Mouse (Mus musculus) 3134 (cell line): ENCODE data around the gene Th.

Source experiments
- DNase-seq: peaks from one replicate; pipeline ENCODE4 v3.0.0-alpha.2; 2011; ENCODE audit warnings: low spot score; ENCODE audit not compliant: insufficient read length; ENCODE audit errors: extremely low read depth

The Th gene

GRCm38 (mm10) chr7:142931028-142931427, at the start of gene Th:
Gene Th, minus strand, starts transcription at chr7:142931128.
- no peak for DNase-seq

DNA sequence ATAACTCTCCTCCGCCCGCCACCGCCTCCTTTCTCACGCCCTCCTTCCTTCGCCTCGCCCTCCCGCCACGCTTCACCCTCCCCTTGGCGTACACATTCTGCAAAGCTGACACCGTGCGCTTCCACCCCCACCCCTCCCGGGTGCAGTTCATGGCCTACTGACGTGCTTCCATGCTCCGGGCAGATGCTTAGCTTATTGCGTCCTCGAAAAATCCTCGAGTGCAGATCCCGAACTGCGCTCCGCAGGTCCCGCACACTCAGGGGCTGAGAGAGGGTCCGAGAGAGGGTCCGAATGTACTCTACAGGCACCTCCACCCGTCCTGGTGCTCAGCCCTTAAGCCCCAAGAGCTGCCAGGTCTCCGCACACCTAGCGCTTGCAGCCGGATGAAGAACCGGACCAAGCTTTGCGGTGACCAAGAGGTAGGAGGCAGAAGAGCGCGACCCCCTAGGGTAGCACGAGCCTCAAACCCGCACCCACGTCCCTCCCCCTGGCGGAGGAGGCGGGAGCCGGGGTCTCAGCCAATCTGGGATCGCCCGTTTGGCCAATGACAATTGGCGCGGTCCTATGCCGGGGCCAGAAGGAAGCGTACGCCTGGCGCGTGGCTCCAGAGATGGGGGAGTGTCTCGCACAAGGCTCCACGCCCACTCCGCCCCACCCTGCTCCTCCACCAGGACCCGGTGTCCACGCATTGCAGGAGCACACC, 38.0 kb upstream of the Th start, which contains the start of gene Ascl2:
Ascl2 (minus strand) TSS at position 456 of the 703 bp plus-strand sequence.
- no peak for DNase-seq

GRCm38 (mm10) chr7:142967884-142968808, 37.2 kb upstream of the Th start:
- no peak for DNase-seq

GRCm38 (mm10) chr7:142967414-142967883, 36.5 kb upstream of the Th start:
- no peak for DNase-seq

DNA sequence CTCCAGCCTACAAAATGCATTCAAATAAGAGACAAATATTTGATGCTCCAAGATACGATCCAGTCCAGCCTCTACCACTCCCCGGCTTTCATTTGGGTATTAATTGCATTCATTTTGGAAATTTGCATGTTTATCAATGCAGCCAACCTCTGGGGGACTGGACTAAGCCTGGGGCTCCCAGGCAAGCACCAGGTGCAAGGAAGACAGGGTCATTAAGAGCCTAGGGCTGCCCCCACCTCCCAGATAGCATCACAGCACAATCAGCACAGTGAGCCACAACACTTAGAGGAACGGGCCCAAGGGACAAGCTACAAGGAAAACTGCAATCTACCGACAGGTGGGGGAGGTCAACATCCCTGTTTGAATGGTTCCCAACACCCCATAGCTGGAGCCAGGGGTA, 28.8 kb upstream of the Th start:
- no peak for DNase-seq

GRCm38 (mm10) chr7:142958817-142959216, 27.9 kb upstream of the Th start:
- no peak for DNase-seq

- no peak for DNase-seq
Observed at GRCm38 (mm10) chr7:142956018-142956417, 25.1 kb upstream of the Th start.

DNA sequence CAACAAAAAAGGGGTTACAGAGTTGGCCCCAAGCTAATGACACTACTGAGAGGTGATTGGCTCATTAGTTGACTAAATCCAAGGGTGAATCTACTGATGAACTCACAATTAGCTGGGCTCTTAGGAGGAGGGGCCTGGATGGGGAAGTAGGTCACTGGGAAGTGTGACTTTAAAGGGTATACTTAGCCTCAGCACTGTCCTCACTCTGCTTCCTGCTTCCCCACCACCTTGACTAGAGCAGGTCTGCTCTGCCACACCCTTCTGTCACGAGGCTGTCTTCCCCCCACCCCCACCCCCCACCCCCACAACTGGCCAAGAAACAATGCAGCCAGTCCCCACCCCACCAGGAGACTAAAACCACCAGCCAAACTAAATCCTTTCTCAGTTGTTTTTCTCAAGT, 18.6 kb upstream of the Th start:
- no peak for DNase-seq

DNA sequence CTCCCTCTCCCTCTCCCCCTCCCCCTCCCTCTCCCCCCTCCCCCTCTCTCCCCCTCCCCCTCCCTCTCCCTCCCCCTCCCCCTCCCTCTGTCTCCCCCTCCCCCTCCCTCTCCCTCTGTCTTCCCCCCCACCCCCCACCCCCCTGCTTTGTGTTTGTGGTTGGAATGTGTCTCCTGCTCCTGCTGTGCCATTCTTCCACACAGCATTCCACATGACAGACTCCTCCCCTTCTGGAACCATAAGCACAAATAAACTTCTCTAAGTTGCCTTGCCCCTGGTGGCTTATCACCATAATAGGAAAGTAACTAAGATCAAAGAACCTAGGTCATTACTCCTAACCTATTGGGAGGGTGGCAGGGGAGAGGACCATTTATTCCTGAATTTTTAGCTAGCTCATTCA, 6.7 kb upstream of the Th start:
- no peak for DNase-seq

DNA sequence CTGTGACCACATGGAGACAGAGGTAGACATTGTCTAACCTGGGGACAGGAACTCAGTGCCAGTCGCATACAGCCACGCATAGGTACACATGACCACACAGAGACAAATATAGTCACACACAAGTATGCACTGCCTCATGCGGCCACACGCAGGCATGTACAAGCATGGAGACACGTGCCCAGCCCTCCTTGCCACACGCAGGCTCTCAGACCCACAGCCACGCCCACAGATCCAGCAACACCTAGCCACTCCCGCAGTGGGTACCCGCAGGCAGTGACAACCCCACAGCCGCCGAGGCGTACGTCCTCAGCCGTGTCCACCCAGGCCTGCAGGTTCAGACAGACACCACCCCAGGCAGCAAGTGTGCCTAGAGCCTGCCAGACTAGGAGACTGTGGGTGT, 4.8 kb upstream of the Th start:
- DNase-seq, result no peak

DNA sequence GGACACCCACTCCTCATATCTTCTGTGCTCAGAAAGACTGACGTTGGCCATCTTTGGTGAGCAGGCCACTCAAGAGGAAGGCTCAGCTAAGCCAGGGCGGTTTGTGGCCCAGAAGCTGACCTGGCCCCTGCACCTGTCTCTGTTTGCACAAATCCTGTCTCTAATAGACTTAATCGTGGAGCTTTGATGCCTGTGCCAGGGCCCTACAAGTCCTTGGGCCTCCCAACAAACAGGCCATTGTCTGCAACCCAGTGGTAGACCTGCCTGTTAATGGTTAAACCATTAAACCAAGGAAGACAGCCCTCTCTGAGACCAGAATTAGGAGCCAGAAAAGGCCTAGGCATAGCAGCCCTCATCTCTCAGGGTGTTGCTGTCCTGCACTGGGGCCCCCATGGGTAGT, 1.5 kb upstream of the Th start:
- DNase-seq, result no peak

DNA sequence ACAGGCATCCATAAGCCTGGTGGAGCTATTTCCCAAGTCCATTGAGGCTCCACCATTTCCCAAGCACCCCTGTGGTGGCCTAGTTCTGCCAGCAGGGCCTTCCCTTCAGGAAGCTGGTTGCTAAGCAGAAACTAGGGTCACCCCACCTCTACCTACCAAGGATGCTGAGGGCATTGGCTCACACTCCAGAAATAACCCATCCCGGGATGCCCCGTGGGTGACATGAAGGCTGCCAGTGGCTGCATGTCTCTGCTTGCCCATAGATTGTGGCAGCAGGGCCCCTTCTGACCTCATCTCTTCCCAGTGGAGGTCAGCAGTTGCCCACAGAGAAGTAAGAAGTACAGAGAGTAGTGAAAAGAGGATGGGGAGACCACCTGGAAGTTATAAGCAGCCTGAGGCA, 1.4 kb downstream of the Th start:
- no peak for DNase-seq

DNA sequence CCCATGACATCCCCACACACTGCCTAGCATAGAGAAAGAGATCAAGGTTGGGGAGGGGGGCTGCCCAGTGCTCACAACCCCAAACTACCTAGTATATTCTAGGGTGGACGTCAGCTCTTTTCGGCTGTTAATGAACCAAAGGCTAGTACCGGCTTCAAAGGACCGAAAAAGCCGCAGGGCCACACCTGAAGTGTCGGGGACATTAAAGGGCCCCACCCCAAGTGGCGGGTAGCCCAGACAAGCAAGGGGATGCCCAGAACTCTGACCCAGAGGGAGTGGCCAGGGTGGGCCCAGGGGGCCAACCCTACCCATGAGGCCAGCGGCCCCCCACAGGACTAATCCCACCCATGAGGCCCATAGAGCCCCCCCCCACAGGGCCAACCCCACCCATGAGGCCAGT, 3.6 kb downstream of the Th start:
- DNase-seq, result no peak

DNA sequence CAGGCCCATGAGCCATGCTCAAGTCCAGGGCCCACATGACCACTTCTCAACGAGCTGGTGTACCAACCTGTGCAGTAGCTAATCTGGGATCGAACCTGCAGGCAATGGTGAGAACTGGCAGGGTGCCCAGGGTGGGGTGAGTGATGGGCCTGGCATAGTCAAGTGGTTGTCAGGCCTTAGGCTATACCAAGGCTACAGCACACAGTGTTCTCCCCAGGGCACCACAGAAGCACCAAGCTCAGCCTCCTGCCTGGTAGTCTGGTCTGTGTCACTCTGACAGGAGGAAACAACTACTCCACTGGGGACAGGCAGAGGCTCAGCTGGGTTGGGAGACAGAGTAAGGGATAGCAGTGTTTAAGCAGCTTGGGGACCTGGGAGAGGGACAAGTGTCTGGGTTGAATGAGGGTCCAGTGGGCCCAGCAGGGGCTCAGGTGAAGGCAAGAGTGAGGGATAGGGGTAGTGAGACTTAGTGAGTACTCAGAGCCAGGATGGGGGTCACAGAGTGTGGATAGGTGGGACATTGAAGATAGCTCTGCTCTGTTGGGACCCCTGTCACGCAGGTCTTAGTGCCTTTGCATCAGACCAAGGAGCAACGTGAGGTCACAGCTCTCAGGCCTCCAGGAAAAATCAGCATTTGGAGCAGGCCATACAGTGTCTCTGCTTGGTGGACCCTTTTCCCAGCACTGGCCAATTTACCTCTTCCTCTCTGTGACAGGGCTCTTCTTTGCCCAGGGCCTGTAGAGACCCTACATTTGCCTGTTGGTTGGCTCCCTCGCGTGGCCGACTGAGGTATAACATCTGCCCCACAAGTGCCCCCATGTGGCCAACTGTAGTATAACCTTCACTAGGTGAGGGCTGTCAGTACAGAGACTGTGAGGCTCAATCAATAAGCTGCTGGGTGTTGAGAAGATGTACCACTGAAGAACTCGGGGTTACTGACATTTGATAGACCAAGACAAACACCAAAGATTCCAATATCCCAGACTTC, 12.0 kb downstream of the Th start:
- DNase-seq, result peak; percentile 38

DNA sequence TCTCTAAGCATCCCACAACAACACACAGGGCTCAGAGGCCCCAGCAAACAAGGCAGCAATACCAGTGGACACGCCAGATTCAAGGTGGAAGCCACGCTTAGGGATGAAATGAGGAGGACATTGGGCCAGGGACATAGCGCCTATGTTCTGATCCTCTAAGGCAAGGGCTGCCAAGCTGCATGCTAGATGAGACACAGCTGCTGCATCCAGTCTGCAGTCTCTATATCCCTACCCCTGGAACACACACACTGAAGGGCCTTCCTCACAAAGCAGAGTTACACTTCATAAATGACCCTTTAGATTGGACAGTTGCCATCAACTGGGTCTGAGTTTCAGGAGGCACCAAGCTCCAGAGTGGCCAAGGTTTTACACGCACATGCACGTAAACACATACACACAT, 13.3 kb downstream of the Th start:
- DNase-seq, result no peak

- no peak for DNase-seq
Observed at GRCm38 (mm10) chr7:142916178-142916577, 14.8 kb downstream of the Th start.

GRCm38 (mm10) chr7:142911682-142912081, 19.2 kb downstream of the Th start:
- no peak for DNase-seq

DNA sequence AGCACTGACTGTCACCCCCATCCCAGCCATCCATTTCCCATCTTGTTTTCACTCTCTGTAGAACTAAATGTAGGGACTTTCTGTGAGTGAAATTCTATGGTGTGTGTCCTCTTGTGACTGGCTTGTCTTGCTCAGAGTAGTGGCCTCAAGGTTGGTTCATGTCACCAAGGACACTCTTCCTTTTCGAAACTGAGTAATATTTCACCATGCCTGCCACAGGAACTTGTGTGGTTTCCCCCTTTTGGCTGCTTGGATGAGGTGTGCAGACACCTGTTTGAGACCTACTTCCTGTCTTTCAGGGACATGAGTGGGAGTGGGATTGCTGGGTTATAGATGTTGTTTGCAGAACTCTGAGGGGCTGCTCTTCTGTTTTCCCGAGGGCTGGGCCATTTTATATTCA, 20.8 kb downstream of the Th start:
- DNase-seq, result no peak

GRCm38 (mm10) chr7:142909622-142910021, 21.3 kb downstream of the Th start:
- DNase-seq, result no peak

DNA sequence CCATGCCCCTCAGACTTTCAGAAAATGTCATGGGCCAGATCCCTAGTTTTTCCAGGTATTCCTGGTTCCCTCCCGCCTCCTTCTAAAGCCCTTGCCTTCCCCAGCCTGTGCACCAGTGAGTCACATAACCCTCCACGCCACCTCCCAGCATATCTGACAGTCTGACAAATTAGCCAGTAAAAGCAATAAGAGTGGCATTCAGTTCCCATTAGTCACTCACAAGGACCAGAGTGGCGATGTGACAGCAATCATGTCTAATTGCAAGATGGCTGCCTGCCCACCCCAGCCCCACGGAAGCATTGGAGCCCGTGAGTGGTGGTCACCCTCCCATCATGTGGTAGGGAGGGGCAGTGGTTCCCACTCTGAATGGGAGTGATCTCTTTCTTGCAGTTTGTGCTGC, 25.3 kb downstream of the Th start:
- peak; percentile 49 for DNase-seq

- DNase-seq, result no peak
Observed at GRCm38 (mm10) chr7:142904331-142904730, 26.6 kb downstream of the Th start.
